Mouse (Mus musculus) ES-E14 (cell line): ENCODE data around the gene Moxd1. TPM values are rescaled to one million over a fixed set of nuclear protein-coding genes. Genes with fewer than 3 reads are reported as not detected.
A peak's percentile ranks its signal among the peaks of the same experiment; 100 is the strongest.

Experiments
- DNase-seq: peaks from one replicate; pipeline ENCODE4 v3.0.0-alpha.2; 2013; ENCODE audit warnings: low read depth, low spot score
- H3K27ac ChIP-seq: 2 replicates; pipeline ENCODE4 v1.5.1; 2012; ENCODE audit warnings: low read depth, mild to moderate bottlenecking, low read length, moderate library complexity, mixed read lengths; ENCODE audit not compliant: poor library complexity, insufficient read depth, severe bottlenecking
- H3K36me3 ChIP-seq: 2 replicates; pipeline ENCODE4 v1.6.1; 2012; ENCODE audit warnings: mild to moderate bottlenecking, low read length, moderate library complexity, mixed read lengths; ENCODE audit not compliant: control insufficient read depth, poor library complexity, insufficient read depth, severe bottlenecking
- H3K4me1 ChIP-seq, 2 experiments: fragments of 150-350 bp in 1 of 2; sonication (generic) in 1 of 2; 2 replicates each; pipeline ENCODE4 v1.6.1; 2012; ENCODE audit warnings: low read length in 2 of 2, mild to moderate bottlenecking in 1 of 2, mixed read lengths in 1 of 2; ENCODE audit not compliant: control insufficient read depth in 2 of 2, insufficient read depth in 2 of 2, poor library complexity in 1 of 2
- H3K4me3 ChIP-seq, 2 experiments: fragments of 150-350 bp in 1 of 2; sonication (generic) in 1 of 2; 2 replicates each; pipeline ENCODE4 v1.5.1; 2012; ENCODE audit warnings: low read length in 2 of 2, low read depth in 1 of 2, mild to moderate bottlenecking in 1 of 2, mixed read lengths in 1 of 2; ENCODE audit not compliant: insufficient read depth in 1 of 2, poor library complexity in 1 of 2, severe bottlenecking in 1 of 2
- H3K9ac ChIP-seq: 2 replicates; pipeline ENCODE4 v1.6.1; 2012; ENCODE audit warnings: low read depth, mild to moderate bottlenecking, low read length, mixed read lengths; ENCODE audit not compliant: poor library complexity, insufficient read depth, severe bottlenecking
- H3K9me3 ChIP-seq: fragments of 150-350 bp; sonication (generic); 2 replicates; pipeline ENCODE4 v1.6.1; 2012; ENCODE audit warnings: low read depth, mild to moderate bottlenecking, low read length; ENCODE audit not compliant: control insufficient read depth, insufficient read depth
- CHD2 ChIP-seq: IDR thresholded peaks from 2 replicates; pipeline ENCODE4 v1.6.1; 2014; ENCODE audit warnings: mild to moderate bottlenecking, low read depth, low read length, inconsistent platforms
- HCFC1 ChIP-seq: IDR thresholded peaks from 2 replicates; pipeline ENCODE4 v1.6.1; 2012; ENCODE audit warnings: low read length, inconsistent platforms, borderline replicate concordance; ENCODE audit not compliant: insufficient read depth
- MAFK ChIP-seq: IDR thresholded peaks from 2 replicates; pipeline ENCODE4 v1.6.1; 2014; ENCODE audit warnings: mild to moderate bottlenecking, low read depth, low read length, inconsistent platforms; ENCODE audit not compliant: insufficient read depth
- ZC3H11A ChIP-seq: IDR thresholded peaks from 2 replicates; pipeline ENCODE4 v1.6.1; 2012; ENCODE audit warnings: low read depth, mild to moderate bottlenecking, inconsistent platforms, low read length, borderline replicate concordance
- ZNF384 ChIP-seq: IDR thresholded peaks from 2 replicates; pipeline ENCODE4 v1.6.1; 2012; ENCODE audit warnings: low read depth, low read length, inconsistent platforms
- in situ Hi-C, 2 experiments: fragments of 600-800 bp; cut with MboI; formaldehyde crosslinking; loops; one replicate each; pipeline ENCODE4 v1.15.1; 2025; ENCODE audit warnings: low sequenced_read_pairs in 2 of 2, inconsistent platforms in 1 of 2; ENCODE audit not compliant: unreplicated experiment in 2 of 2
- total RNA-seq: library from RNA; depleted of rRNA; stranded (reverse); fragments of 300-350 nt; gene quantifications from 2 replicates; pipeline ENCODE4 v1.2.3, GENCODE M21; 2012; rRNA removed

Gene Moxd1
- total RNA-seq = 2.9 and 7.1 TPM in 2 replicates

DNA sequence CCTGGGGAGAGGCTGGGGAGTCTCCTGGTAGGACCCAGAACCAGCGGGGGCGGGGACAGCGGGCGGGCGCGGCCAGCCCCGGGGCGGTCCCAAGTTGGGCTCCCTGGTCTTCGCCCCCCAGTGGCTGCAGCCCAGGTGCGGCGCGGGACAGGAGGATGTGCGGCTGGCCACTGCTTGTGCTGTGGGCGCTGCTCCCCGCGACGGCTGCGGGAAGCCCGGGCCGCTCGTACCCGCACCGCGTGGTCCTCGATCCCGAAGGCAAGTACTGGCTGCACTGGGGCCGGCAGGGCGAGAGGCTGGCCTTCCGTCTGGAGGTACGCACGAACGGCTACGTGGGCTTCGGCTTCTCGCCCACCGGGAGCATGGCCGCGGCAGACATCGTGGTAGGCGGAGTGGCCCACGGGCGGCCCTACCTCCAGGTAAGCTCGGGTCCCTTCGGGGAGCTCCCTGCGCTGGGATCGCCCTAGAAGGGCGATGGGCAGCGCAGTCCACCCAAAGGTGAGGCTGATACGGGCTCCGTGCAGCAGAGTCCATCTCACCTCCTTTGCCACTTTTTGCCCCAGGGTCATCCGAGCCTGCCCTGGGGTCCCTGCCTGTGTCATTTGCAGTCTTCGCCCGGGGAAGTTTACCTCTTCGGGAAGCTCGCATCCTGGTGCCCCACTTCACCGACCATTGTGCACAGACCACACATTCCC, at the start of gene Moxd1:
Gene Moxd1, plus strand, starts transcription at position 69 of the 695 bp plus-strand sequence.
- Histone ChIP-seq H3K36me3 (no peaks in the 10 kb centered on the region), H3K4me3 (peak within 1 kb of the TSS; percentile 71 to 75), H3K4me1 (no peaks in the 10 kb centered on the region; a peak in 1 of 4 replicates), H3K27ac (no peak within 1 kb of the TSS), H3K9ac (peak within 1 kb of the TSS; percentile 5; the same call in 1 of the 2 replicates), H3K9me3 (no peaks in the 10 kb centered on the region)
- TF ChIP-seq ZC3H11A (no peak), MAFK (no peak), CHD2 (no peak), ZNF384 (no peak), HCFC1 (no peak)
- peak; percentile 20 for DNase-seq
- in situ Hi-C loops = no loop called here

GRCm38 (mm10) chr10:24190392-24190791, 32.9 kb upstream of the Moxd1 start:
- DNase-seq = no peak
- Histone ChIP-seq H3K9me3 (no peaks in the 10 kb centered on the region), H3K27ac (no peak overlapping the region), H3K4me3 (no peak overlapping the region), H3K4me1 (no peaks in the 10 kb centered on the region; a peak in 1 of 4 replicates), H3K36me3 (0 out of 2 replicates have a peak, but pooled peaks cover 1% of the 10 kb centered on the region), H3K9ac (no peak overlapping the region)
- TF ChIP-seq CHD2 (no peak), ZNF384 (no peak), MAFK (no peak), HCFC1 (no peak), ZC3H11A (no peak)
- in situ Hi-C loops = no loop called here

DNA sequence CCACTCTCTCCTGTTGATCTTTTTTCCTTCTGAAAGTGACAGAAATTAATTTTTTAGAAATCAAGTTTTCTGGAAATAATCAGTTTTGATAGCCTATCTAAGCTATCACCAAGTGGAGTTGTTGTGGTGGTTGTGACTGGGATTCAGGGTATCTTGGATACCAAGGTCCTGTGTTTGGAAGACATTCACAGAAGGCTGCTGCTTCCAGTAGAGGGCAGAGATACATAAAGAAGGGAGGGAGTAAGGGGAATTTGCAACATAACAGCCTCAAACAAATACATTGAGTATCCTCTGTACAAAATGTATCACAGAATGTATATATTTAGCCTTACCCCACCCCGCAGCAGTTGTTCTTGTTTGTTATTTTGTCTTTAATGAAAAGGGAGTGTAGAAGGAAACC, 31.3 kb upstream of the Moxd1 start:
- in situ Hi-C loops = no loop called here
- Histone ChIP-seq H3K9ac (no peak overlapping the region), H3K27ac (no peak overlapping the region), H3K4me1 (no peaks in the 10 kb centered on the region; a peak in 1 of 4 replicates), H3K4me3 (no peak overlapping the region), H3K9me3 (no peaks in the 10 kb centered on the region), H3K36me3 (no peaks in the 10 kb centered on the region)
- TF ChIP-seq CHD2 = no peak
- TF ChIP-seq MAFK = no peak
- no peak for TF ChIP-seq HCFC1
- TF ChIP-seq ZNF384 = no peak
- no peak for TF ChIP-seq ZC3H11A
- no peak for DNase-seq

- H3K27ac ChIP-seq = no peak overlapping the region
- H3K9ac ChIP-seq = no peak overlapping the region
- H3K9me3 ChIP-seq = no peaks in the 10 kb centered on the region
- H3K4me1 ChIP-seq = no peaks in the 10 kb centered on the region
- no peak overlapping the region for H3K4me3 ChIP-seq
- TF ChIP-seq CHD2 (no peak), HCFC1 (no peak)
- no peaks in the 10 kb centered on the region for H3K36me3 ChIP-seq
- DNase-seq = no peak
- in situ Hi-C loops = no loop called here
Measured at GRCm38 (mm10) chr10:24199303-24199702, 24.0 kb upstream of the Moxd1 start.

- in situ Hi-C loops = no loop called here
- TF ChIP-seq CHD2 = no peak
- no peak for TF ChIP-seq HCFC1
- TF ChIP-seq ZNF384 = no peak
- TF ChIP-seq ZC3H11A = no peak
- no peak for TF ChIP-seq MAFK
- Histone ChIP-seq H3K4me3 (no peak overlapping the region), H3K4me1 (no peaks in the 10 kb centered on the region), H3K27ac (no peak overlapping the region), H3K36me3 (no peaks in the 10 kb centered on the region), H3K9ac (no peak overlapping the region), H3K9me3 (no peaks in the 10 kb centered on the region)
- no peak for DNase-seq
Measured at GRCm38 (mm10) chr10:24200099-24200498, 23.2 kb upstream of the Moxd1 start.
